Mouse (Mus musculus): ENCODE measurements around the gene Lgals4.
A peak's percentile ranks its signal among the peaks of the same experiment; 100 is the strongest.

Lgals4 gene

DNA sequence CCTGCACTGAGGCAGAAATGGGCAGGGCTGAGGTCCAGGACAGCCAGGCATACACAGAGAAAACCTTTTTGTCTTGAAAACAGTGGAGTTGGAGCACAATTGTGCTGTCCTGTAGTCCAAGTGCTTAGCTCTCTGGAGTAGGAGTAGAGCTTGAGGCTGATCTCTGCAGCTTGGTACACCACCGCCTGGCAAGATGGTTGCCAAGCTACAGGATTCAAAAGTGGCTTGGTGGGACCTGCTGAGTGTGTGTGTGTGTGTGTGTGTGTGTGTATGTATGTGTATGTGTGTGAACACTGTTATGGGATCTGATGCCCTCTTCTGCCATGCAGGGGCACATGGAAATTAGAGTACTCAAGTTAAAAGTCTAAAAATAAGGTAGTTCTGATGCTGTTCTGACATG, 11.1 kb upstream of the Lgals4 start:
- no peak for DNase-seq (ENCODE audit: low spot score in 2 of 2)

DNA sequence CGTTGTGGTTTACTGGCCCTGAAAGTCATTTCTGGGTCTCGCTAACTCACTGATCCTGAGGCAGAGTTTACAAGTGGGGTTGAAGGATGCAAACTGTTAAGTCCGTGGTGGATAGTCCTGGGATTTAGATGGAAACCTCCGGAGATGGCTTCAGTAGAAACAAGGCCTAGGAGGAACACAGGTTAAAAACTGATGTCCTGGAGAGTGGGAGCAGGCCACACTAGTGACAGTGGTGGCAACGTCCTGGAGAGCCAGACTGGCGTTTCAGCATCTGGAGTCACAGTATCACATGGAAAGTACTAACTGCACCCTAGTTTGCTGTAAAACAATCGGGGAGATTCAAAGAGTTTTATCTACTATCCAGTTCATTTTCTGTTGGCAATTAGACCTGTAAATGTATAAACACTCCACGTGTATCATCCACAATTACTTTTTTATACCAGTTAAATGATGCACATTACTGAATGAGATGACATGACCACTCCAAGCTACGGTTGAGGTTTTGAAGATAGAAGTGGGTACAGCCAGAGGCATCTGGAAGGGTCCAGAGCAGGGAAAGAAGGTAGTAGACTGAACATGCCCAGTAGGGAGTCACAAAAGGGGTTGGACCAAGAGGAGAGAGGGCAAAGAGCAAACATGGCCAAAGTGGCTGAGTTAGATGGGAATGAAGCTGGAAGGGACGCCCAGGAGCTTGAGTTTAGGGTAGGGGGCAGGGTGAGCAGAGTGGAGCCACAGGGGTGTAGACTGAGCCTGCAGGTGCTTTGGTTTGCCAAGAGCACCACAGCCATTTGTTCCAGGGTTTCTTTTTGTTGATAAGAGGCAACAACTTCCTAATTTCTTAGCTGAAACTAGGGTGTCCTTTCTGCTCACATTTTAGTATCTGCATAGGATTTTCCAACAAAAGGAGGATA, 10.4 kb upstream of the Lgals4 start:
- DNase-seq (ENCODE audit: low spot score in 2 of 2): no peak

DNA sequence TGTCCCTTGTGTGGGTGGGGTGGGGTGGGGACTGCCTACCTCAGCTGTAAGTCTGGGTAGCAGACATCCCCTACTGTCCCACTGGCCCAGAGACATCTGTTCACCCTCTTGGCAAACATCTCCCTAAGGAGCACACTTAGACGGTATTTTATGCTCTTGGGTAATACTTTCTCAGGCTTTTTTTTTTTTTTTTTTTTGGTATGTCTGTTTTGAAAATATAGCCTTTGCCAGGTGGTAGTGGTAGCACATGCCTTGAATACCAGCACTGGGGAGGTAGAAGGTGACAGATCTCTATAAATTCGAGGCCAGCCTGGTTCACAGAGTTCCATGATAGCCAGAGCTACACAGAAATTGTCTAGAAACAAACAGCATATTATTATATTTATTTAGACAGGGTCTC, 9.7 kb upstream of the Lgals4 start:
- no peak for DNase-seq (ENCODE audit: low spot score in 2 of 2)

DNA sequence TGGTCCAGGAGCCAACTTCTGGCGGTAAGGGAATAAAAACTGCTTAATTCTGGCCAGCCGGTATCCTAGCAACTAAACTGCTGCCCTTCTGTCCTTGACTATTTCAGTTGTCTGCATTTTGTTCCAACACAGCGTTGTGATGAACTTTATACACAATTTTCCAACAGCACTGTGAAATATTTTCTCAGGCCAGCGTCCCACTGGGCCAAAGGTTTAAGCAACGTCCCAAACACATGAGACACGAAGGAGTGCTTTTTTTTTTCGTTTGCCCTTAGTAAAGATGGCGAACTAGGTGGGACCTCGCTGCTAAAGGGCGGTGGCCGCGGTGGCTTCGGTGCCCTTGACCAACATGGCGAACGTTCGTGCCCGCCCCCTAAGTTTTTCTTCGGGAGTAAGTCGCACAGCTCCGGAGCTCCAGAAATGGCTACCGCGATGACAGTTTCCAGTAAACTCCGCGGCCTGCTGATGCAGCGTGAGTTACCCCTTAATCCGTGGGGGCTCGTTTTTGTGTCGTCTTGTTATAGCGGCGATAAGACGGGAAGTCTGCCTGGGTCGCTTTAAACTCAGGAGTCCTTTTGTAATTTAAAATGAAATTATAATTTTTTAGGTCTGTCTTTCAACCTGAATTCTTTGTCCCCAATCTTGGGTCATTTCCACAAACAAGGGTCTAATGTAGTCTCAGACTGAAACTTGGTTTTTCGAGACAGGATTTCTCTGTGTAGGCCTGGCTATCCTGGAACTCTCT, 8.5 kb upstream of the Lgals4 start, which contains the start of gene Ech1:
Gene Ech1 (plus strand): TSS at position 277 of the 745 bp plus-strand sequence.
- peak; percentile 78 to 79 for DNase-seq (ENCODE audit: low spot score in 2 of 2)

DNA sequence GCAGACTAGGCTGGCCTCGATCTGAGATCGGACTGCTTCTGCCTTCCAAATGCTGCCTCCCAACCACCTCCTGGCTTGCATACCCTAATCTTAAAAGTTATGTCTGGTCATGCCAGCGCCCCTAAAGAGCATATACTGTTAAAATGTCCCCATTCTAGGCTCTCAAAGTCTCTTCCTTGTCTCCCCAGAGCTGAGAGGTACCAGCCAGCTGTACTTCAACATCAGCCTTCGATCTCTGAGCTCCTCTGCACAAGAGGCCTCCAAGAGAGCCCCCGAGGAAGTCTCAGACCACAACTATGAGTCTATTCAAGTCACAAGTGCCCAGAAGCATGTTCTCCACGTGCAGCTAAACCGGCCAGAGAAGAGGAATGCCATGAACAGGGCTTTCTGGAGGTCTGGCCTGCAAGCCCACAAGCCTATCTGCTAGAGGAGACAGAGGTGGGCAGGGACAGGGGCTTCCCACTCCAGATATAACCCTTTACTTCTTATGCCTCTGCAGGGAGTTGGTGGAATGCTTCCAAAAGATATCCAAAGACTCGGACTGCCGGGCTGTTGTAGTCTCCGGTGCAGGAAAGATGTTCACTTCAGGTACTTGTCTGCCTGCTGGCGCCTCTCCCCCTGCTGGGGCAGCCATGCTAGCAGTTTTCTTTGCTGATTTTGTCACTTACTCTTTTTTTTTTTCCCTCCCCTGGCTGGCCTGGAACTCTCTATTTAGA, 7.8 kb upstream of the Lgals4 start:
- DNase-seq (ENCODE audit: low spot score in 2 of 2): no peak

DNA sequence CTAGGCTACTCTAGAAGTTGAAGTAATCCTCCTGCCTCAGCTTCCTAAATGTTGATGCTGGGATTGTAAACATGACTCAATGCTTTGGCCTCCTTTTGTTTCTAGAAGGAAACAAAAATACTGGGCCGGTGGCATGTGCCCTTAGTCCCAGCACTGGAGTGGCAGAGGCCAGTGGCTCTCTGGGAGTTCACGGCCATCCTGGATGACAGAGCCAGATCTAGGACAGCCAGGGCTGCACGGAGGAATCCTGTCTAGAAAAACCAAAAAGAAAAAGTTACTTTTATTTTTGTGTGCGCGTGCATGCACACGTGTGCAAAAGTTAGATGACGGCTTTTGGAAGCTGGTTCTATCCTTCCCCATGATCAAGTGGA, 7.3 kb upstream of the Lgals4 start:
- DNase-seq (ENCODE audit: low spot score in 2 of 2): no peak

DNA sequence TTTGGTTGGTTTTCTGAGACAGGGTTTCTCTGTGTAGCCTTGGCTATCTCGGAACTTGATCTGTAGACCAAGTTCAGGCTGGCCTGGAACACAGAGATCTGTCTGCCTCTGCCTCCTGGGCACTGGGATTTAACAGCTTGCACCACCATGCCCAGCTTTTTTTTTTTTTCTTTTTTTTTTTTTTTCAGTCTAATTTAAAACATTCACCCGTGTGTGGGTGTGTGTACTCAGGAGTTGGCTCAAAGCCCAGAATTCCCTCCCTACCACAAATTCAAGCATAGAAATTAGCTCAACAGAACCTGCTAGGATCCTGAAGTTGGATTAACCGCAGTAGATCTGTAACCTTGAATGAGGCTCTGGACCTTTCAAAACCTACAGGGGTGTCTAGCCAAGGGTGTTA, 6.3 kb upstream of the Lgals4 start:
- DNase-seq (ENCODE audit: low spot score in 2 of 2): no peak

DNA sequence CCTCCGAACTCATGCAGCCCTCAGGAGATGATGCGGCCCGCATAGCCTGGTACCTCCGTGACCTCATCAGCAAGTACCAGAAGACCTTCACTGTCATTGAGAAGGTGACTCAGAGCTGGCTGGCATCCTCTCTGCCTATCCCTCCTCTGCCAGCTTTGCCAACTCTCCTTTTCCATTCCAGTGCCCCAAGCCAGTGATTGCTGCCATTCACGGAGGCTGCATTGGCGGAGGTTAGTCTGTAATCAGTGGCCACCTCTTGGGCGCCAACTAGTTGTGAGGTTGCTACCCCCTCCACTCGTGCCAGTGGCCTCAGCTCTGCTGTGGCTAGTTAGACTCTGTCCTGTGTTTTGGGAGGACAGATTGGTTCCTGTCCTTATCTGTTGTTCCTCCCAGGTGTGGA, 3.8 kb upstream of the Lgals4 start:
- no peak for DNase-seq (ENCODE audit: low spot score in 2 of 2)

DNA sequence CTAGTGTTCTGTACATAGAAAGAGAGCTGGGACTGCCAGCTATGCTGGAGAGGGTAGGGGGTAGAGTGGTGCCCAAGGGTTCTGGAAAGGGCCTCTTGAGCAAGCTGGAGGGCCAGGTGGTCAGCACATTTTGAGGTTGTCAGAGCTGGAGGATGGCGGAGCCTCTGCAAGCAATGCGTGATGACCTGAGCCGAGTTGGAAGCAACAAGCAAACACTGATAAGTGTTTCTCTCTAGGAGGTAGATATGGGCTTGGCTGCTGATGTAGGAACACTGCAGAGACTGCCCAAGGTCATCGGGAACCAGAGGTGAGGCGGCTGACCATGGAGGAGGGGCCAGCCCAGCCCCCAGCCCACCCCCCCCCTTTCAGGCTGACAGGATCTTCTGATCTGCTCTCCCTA, 2.7 kb upstream of the Lgals4 start:
- no peak for DNase-seq (ENCODE audit: low spot score in 2 of 2)

DNA sequence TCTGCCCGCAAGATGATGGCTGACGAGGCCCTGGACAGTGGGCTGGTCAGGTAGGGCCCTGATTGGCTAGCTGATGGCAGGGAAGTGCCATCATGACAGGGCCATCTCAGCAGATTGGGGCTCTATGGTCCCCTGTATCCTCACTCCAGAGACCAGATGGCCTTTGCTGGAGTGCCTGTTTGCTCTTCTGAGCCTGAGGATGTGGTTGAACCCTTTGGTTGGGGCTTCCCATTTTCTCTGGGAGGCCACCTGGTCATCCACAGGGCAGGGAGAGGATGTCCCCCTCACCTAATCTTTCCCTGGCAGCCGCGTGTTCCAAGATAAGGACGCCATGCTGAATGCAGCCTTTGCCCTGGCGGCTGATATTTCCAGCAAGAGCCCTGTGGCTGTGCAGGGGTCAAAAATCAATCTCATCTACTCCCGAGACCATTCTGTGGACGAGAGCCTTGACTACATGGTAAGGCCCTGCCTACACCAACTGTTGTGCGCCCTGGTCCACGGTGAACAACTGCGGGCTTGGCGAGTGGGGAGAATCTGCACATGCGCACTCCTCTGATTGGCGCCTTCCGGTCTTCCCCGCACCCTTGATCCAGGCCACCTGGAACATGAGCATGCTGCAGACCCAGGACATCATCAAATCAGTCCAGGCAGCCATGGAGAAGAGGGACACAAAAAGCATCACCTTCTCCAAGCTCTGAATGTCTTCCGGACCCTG, 2.1 kb upstream of the Lgals4 start:
- no peak for DNase-seq (ENCODE audit: low spot score in 2 of 2)

DNA sequence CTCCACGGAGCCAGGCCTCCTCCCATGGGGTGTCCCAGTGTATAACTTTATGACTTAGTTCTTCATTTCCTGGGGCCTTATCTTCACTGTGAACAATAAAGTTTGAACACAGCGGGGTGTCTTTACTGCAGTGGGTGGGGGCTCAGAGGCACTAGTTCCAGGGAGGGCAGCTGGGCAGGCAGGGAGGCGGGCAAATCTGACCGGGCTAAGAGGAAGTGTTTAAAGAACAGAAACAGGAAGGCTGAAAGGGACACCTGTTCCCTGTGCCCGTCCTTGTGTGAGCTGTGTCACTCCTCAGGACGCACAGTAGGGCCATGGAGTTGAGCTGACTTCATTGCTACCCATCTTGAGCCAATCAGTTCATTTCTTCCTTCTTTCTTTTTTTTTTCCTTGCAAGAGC, 1.5 kb upstream of the Lgals4 start:
- no peak for DNase-seq (ENCODE audit: low spot score in 2 of 2)

DNA sequence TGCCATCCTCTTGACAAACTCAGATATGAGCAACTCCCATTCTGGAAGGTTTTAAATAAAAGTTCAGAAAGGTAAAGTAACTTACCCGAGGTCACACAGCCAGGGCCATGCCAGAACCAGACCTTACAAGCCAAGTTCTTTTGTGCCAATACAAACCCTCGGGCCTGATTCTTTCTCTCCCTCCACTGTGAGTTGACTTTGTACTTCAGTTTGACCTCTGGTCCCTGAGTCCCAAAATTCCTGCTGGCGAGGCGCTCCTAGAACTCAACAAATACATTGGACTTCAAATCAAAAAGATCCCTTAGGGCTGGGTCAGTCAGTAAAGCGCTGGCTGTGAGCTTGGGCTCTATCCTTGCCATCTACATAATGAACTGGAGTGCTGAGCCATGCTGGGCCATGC, 3.3 kb downstream of the Lgals4 start:
- no peak for DNase-seq (ENCODE audit: low spot score in 2 of 2)

DNA sequence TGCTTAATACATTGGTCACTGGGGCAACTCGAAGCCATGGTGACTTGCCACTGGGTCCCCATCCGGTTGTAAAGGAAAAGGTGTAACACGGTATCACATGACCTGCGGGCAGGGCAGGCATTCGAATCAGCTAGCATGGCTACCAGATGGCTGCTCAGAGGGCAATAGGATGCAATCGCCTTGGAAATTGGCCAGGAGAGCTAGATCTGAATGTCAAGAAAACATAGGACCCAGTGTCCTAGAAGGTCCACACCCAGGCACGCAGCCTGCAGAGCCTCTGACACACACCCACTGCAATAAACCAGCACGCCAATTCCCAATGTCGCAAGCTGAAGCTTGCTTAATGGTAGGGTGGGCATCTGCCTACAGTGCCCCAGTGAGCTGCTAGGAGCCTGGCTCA, 4.7 kb downstream of the Lgals4 start:
- no peak for DNase-seq (ENCODE audit: low spot score in 2 of 2)

DNA sequence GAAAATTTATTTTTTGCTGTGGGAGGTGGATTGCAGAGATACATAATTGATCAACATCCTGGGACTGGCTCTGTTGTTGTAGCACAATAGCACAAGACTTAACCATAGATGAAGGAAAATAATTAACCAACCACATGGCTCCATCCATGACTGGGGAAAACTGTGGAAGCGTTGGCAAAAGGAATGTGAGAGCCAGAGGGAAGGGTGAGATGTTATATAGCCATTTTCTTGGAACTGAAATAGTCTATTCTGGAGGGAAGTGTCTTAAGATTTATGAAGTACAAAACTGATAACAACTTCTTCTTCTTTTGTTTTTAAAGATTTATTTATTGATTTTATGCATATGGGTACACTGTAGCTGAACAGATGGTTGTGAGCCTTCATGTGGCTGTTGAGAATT, 13.6 kb downstream of the Lgals4 start:
- DNase-seq (ENCODE audit: low spot score in 2 of 2): no peak

DNA sequence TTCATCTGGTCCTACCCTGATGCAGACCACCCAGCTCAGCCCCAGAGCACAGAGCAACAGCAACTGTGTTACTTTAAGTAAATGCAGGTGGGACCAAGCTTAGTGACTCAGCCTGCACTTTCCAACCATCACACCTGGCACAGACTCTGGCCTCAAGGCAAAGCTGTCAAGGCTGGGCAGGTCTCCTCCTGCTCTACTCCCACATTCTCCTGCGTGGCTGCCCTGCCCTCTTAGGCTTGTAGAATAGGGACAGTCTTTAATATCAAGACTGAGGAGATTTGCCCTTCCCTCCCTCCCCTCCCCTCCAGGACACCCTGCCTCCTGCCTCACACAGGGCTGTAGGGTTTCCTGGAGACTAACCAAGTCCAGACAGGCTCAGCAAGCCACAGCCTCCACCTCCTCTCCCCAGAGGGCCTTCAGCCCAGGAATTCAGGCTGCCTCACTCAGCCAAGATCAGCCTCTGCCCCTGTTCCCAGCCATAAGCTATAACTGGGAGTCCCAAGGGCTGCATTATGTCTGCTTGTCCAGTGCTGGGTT, 16.1 kb downstream of the Lgals4 start:
- no peak for DNase-seq (ENCODE audit: low spot score in 2 of 2)

DNA sequence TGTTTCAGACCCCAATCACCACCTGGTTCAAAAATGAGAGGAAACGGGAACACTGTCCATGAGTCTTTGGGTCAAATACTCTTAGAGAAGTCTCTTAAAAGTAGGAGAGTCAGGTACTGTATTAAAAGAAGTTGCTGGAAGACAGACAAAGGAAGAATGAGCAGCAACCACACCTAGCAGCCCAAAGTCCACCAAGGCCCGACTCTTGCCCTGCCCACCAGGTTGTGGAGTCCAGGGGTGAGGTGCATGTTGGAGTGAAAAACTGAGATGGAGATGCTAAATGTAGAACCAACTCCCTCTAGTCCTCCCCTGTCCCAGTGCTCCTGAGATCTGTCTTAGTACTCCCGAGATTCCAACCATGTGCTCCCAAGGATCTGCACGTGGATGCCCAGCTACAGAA, 17.0 kb downstream of the Lgals4 start:
- DNase-seq (ENCODE audit: low spot score in 2 of 2): no peak

DNA sequence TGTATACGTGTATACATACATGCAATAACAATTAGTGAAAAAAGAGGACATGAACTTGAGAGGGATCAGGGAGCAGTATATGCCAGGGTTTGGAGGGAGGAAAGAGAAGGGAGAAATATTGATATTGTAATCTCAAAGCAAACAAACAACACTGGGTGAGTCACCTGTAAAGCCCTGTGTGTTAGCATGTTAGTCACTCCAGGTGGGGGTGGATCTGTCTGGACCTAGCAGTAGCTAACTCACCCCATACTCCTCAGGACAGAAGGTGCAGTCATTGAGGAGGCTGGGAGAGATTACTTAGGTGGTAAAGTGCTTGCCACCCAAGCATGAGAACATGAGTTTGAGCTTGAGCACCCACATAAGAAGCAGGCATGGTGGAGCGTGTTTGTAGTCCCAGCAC, 26.3 kb downstream of the Lgals4 start:
- DNase-seq (ENCODE audit: low spot score in 2 of 2): no peak

DNA sequence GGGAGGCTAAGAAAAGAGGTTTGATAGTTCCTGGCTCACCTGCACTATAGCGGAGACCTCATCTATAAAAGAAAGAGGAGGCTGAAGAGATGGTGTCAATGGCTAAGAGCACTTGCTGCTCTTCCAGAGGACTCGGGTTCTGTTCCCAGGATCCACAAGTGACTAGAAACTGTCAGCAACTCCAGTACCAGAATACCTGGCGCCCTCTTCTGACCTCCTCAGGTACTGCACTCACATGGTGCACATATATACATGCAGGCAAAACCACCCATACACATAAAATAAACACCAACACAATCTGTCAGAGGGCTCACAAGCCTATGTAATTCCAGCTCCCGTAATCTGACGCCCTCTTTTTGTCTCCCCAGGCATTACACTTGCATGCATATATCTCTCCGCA, 27.2 kb downstream of the Lgals4 start:
- no peak for DNase-seq (ENCODE audit: low spot score in 2 of 2)

DNA sequence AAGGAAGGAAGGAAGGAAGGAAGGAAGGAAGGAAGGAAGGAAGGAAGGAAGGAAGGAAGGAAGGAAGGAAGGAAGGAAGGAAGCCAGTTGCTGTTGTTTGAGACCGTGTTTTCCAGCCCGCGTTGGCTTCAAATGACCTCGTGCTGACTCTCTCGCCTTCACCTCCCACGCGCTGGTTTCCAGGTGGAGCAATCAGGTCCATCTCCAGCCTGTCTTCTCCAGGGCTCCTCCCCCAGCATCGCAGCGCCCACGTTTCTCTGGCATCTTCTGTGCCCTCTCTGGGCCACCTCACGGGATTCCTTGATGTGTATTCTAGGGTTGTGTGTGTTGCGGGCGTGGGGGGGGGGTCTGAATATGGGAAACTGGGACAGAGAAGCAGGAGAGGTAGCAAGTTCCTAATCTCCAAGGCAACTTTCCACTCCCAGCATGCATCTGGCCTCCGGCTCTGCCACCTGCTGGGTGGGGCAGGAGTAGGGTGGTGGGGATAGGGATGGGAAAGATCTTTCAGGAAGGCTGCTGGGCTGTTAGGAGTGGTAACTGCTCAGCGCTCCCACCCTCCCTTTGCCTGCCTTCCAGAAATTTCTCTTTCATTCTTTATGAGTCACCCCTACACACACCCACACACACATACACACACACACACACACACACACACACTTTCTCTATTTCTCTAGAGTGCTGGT, 29.3 kb downstream of the Lgals4 start:
- no peak for DNase-seq (ENCODE audit: low spot score in 2 of 2)

DNA sequence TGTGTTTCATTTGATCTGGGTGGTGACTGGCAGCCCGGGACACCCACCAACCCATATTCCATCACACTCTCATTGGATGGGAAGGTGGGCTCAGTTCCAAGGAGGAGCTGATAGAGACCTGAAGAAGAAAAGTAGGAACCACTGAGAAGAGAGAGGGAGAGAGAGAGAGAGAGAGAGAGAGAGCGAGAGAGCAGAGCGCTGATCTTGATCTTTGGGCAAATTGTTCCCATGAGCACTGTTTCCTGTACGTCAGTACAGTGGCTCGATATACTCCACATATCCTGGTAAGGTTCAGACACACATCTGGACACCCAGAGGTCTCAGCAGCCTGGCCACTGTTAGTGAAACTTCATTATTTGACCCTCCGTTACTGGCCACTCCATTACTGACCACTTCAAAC, 29.9 kb downstream of the Lgals4 start, which contains the start of gene Lgals7:
Gene Lgals7 (plus strand): TSS at position 314 of the 400 bp plus-strand sequence.
- no peak for DNase-seq (ENCODE audit: low spot score in 2 of 2)

DNA sequence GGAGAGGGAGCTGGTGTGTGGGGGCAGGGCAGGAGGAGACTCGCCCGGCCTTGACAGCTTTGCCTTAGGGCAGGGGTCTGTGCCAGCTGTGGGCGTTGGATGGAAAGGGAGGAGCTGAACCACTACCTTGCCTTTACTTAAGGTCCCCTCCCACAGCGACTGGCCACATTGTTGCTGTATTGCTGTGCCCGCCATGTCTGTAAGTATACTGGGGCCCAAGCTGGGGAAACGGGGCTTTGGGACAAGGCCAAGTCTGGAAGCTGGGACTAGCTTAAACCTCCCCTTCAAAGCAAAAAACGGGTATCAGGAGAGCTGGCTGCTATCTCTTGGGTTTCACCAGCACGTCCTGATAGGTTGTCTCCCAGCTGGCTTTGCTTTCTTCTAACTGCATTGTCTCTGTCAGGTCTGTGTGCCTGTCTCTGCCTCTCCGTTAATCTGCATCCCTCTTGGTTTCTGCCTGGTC, 30.7 kb downstream of the Lgals4 start:
- DNase-seq (ENCODE audit: low spot score in 2 of 2): no peak
